Mouse (Mus musculus) bone marrow, adult 2 months (tissue): ENCODE measurements around the gene Eid3.

Experiments
- CTCF ChIP-seq: fragments of 200-500 bp; IDR thresholded peaks from 2 replicates; pipeline ENCODE4 v1.5.1; 2011; ENCODE audit warnings: low read length, control low read depth; ENCODE audit not compliant: control insufficient read depth, insufficient read depth
- POLR2A ChIP-seq: fragments of 200-500 bp; IDR thresholded peaks from 2 replicates; pipeline ENCODE4 v1.6.1; 2011; ENCODE audit warnings: low read depth, mild to moderate bottlenecking, control low read depth, low read length, borderline replicate concordance; ENCODE audit not compliant: control insufficient read depth

DNA sequence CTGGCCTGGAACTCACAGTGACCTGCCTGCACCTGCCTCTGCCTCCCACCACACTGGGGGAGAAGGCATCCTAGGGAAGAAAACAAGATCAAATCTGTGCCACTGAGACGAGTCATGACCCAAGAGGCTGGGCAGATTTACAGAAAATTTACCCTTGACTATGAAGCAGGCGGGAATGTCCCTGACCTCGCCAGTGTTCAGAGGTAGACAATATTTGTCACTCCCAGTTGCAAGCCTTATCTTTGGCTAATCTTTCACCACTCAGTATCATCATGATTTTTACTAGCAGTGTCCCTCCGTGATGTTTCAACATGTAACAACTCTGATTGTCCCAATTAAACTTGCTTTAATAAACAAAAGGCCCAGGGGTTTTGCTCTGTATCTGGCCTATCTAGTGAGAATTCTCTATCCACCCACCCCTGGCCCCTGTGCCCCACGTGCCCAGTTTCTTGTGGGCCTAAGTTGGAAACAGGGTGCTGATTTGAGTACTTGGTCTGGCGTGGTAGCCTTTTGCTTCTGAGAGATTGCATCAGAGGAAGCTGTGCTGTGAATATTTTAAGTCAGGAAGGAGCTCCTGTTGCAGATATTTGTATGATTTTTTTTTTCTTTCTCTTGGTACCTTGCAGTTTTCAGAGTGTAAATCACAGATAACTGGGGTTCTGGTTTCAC is 2.1 kb downstream of the Eid3 start:
- TF ChIP-seq POLR2A, result no peak
- TF ChIP-seq CTCF, result no peak
